Mouse (Mus musculus) urinary bladder, adult 18-20 months (tissue): ENCODE data around the gene Olfr202.
"Not testable (repeated sequence)": the region's sequence is repeated elsewhere in the genome, so short reads cannot be mapped to it uniquely, and the experiment has no call there.

Source experiments
- DNase-seq, 2 experiments: peaks; one replicate each; pipeline ENCODE4 v3.0.0; 2022; ENCODE audit warnings: low spot score in 2 of 2, mixed read lengths in 2 of 2

The Olfr202 gene

GRCm38 (mm10) chr16:59286693-59287092 lies at the start of gene Olfr202:
Gene Olfr202 (minus strand): TSS chr16:59286793.
- DNase-seq, result no peak

GRCm38 (mm10) chr16:59331038-59331437 lies 44.4 kb upstream of the Olfr202 start, which contains the start of gene Olfr205:
Gene Olfr205 (minus strand): TSS chr16:59331138.
- DNase-seq, result no peak

- not testable (repeated sequence) for DNase-seq
Observed at GRCm38 (mm10) chr16:59323262-59323661, 36.7 kb upstream of the Olfr202 start.

GRCm38 (mm10) chr16:59318148-59318547 lies 31.6 kb upstream of the Olfr202 start, which contains the start of gene Olfr204:
Gene Olfr204 (minus strand): TSS chr16:59318248.
- no peak for DNase-seq

- no peak for DNase-seq
Observed at GRCm38 (mm10) chr16:59298581-59298980, 12.0 kb upstream of the Olfr202 start, which contains the start of gene Olfr203. Gene Olfr203 (plus strand): TSS chr16:59298881.

- DNase-seq, result not testable (repeated sequence)
Observed at GRCm38 (mm10) chr16:59287576-59287975, 983 bp upstream of the Olfr202 start.

GRCm38 (mm10) chr16:59283476-59283875 lies 3.1 kb downstream of the Olfr202 start:
- DNase-seq, result no peak

GRCm38 (mm10) chr16:59280542-59280941 lies 6.1 kb downstream of the Olfr202 start:
- DNase-seq, result no peak

GRCm38 (mm10) chr16:59272532-59272931 lies 14.1 kb downstream of the Olfr202 start, which contains the start of gene Olfr201:
Gene Olfr201 (minus strand): TSS chr16:59272632.
- DNase-seq, result not testable (repeated sequence)

GRCm38 (mm10) chr16:59269097-59269496 lies 17.5 kb downstream of the Olfr202 start:
- not testable (repeated sequence) for DNase-seq

GRCm38 (mm10) chr16:59249684-59250083 lies 36.9 kb downstream of the Olfr202 start:
- no peak for DNase-seq
